ENCODE assay signal across 21 mouse cellular contexts in the genomic region with DNA sequence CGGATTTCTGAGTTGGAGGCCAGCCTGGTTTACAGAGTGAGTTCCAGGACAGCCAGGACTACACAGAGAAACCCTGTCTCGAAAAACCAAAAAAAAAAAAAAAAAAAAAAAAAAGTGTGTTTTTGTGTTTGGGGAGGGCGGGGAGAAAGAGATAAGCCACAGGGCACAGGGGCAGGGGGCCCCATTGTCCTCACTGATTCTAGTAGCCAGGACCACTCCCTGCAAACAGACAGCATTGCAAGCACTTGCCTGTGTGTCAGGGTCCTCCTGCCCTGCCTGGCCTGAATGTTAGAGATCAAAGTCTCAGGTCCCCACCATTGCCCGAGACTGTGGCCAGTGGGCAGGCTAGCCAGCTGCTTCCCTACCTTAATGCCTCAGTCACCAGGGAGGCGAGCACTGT. TPM values are rescaled to one million over a fixed set of nuclear protein-coding genes. Genes with fewer than 3 reads are reported as not detected.
"Had no signal": no experiment of that assay in that cellular context is flagged by ENCODE, and none has a peak within 500 bp of the region (broad histone marks: within the 10 kb centered on the region; RNA-seq: fewer than 3 reads in every experiment).

No protein-coding gene starts in this region.

- H3K27ac ChIP-seq: limb, embryonic 15.5 days; macrophage; midbrain, embryonic 12.5 days; midbrain, embryonic 15.5 days; neural tube, embryonic 12.5 days; neural tube, embryonic 15.5 days; stomach, embryonic 15.5 days had no signal

- H3K9ac ChIP-seq: limb, embryonic 12.5 days; limb, embryonic 15.5 days; lung, embryonic 14.5 days; midbrain, embryonic 12.5 days; midbrain, embryonic 15.5 days; neural tube, embryonic 12.5 days; neural tube, embryonic 15.5 days; stomach, embryonic 15.5 days had no signal

- H3K27me3 ChIP-seq: limb, embryonic 12.5 days; limb, embryonic 15.5 days; midbrain, embryonic 12.5 days; midbrain, embryonic 15.5 days; neural tube, embryonic 12.5 days; neural tube, embryonic 15.5 days; stomach, embryonic 15.5 days had no signal

- H3K9me3 ChIP-seq: limb, embryonic 12.5 days; limb, embryonic 15.5 days; midbrain, embryonic 12.5 days; midbrain, embryonic 15.5 days; neural tube, embryonic 12.5 days; neural tube, embryonic 15.5 days; stomach, embryonic 15.5 days had no signal

- DNase-seq: kidney, adult 8-10 months; kidney, postnatal 14 days; kidney, postnatal 4 days; left cerebral cortex, postnatal 4 days; lung, embryonic 14.5 days; retina, postnatal 1 day; right cerebral cortex, postnatal 25 days; spleen, adult 18-20 months; thymus, postnatal 36 days had no signal

- H3K4me3 ChIP-seq: limb, embryonic 12.5 days; limb, embryonic 15.5 days; midbrain, embryonic 12.5 days; midbrain, embryonic 15.5 days; neural tube, embryonic 12.5 days; neural tube, embryonic 15.5 days; stomach, embryonic 15.5 days had no signal

- H3K4me1 ChIP-seq: midbrain, embryonic 12.5 days; midbrain, embryonic 15.5 days; neural tube, embryonic 12.5 days; neural tube, embryonic 15.5 days had no signal

- ATAC-seq: intestine, embryonic 16.5 days; lung, postnatal 0 days; midbrain, embryonic 15.5 days had no signal

- H3K4me2 ChIP-seq: limb, embryonic 12.5 days; limb, embryonic 15.5 days; lung, embryonic 14.5 days; midbrain, embryonic 12.5 days; midbrain, embryonic 15.5 days; neural tube, embryonic 12.5 days; neural tube, embryonic 15.5 days; stomach, embryonic 15.5 days had no signal

RNA-seq across cellular contexts. Expression of gene Vgf, which starts 26.7 kb away (rescaled TPM):
- total RNA-seq: megakaryocyte, adult 5-6 weeks had no signal
- polyA plus RNA-seq: macrophage had no signal

RNA-seq across cellular contexts. Expression of gene Cldn15, which starts 33.0 kb away (rescaled TPM):
- total RNA-seq: left cerebral cortex, adult 18-20 months had no signal
- polyA plus RNA-seq: macrophage had no signal
